8 mouse cellular contexts compared by ENCODE assay signal in the genomic region with DNA sequence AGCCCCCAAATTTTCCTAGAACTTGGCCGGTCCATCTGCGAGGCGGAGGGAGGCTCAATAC. TPM values are rescaled to one million over a fixed set of nuclear protein-coding genes. Genes with fewer than 3 reads are reported as not detected.
DNase-seq lines count a peak whose midpoint lies in the region; ATAC-seq and TF ChIP-seq lines count a peak whose summit lies in the region.

A gene (minus strand): TSS at position 14 of the 61 bp plus-strand sequence.

- 0% methylated on average over 3 of the region's 3 CpGs for WGBS in heart, embryonic 15.5 days
- WGBS in hindbrain, embryonic 11.5 days, result 0% methylated on average over 3 of the region's 3 CpGs
- 0% methylated on average over 3 of the region's 3 CpGs for WGBS in midbrain, embryonic 11.5 days

- ATAC-seq in heart, embryonic 15.5 days (replicated peaks; ENCODE audit: insufficient number of reproducible peaks, insufficient read depth, low FRiP score, low read depth), result no peak
- ATAC-seq in G1E (ENCODE audit: extremely low read depth, insufficient number of reproducible peaks, low FRiP score, poor library complexity, severe bottlenecking), result no peak
- ATAC-seq in hindbrain, embryonic 11.5 days (ENCODE audit: low FRiP score), result no peak
- ATAC-seq in midbrain, embryonic 11.5 days (ENCODE audit: low FRiP score), result no peak

- H3K4me1 ChIP-seq in heart, embryonic 15.5 days (replicated peaks), result peaks cover 20% of the 10 kb centered on the region
- H3K4me1 ChIP-seq in G1E (ENCODE audit: insufficient read depth, low read depth, low read length), result peaks cover 37% of the 10 kb centered on the region
- H3K4me1 ChIP-seq in hindbrain, embryonic 11.5 days (replicated peaks; ENCODE audit: control insufficient read depth, insufficient read depth, low read length), result peaks cover 2% of the 10 kb centered on the region
- peaks cover 17% of the 10 kb centered on the region for H3K4me1 ChIP-seq in midbrain, embryonic 11.5 days (ENCODE audit: control insufficient read depth, insufficient read depth, low read length)

- no peaks in the 10 kb centered on the region for H3K9me3 ChIP-seq in heart, embryonic 15.5 days (replicated peaks)
- H3K9me3 ChIP-seq in G1E (replicated peaks), result no peaks in the 10 kb centered on the region
- H3K9me3 ChIP-seq in hindbrain, embryonic 11.5 days (ENCODE audit: control insufficient read depth, low read length), result no peaks in the 10 kb centered on the region
- no peaks in the 10 kb centered on the region for H3K9me3 ChIP-seq in midbrain, embryonic 11.5 days (ENCODE audit: control insufficient read depth, low read length)

- DNase-seq in heart, postnatal 25 days (ENCODE audit: low spot score), result no peak
- no peak for DNase-seq in G1E (ENCODE audit: low spot score)
- DNase-seq in hindbrain, embryonic 11.5 days (ENCODE audit: low spot score), result no peak
- no peak for DNase-seq in midbrain, embryonic 11.5 days (ENCODE audit: low spot score, missing footprints)
- DNase-seq in adrenal gland, postnatal 14 days, result no peak
- no peak for DNase-seq in adipocyte (ENCODE audit: low spot score)
- DNase-seq in thymus, adult 18-20 months, result no peak

- TF ChIP-seq CTCF in G1E (IDR thresholded peaks at IDR 0.05; ENCODE audit: low read depth, low read length), result no peak

- intact Hi-C loops in heart, postnatal 25 days (cut with DNase I), result loop anchor here (5.0 kb wide), 1 partner anchor 182 kb away; no protein-coding TSS in a partner anchor

- no peaks in the 10 kb centered on the region; the same call in 1 of the 2 replicates for H3K27me3 ChIP-seq in heart, embryonic 15.5 days
- peaks cover 31% of the 10 kb centered on the region for H3K27me3 ChIP-seq in G1E (ENCODE audit: insufficient read depth, low read length)
- no peaks in the 10 kb centered on the region for H3K27me3 ChIP-seq in hindbrain, embryonic 11.5 days (ENCODE audit: control insufficient read depth, insufficient read depth, low read length)
- H3K27me3 ChIP-seq in midbrain, embryonic 11.5 days (ENCODE audit: control insufficient read depth, insufficient read depth, low read length), result no peaks in the 10 kb centered on the region

- peak within 1 kb of the TSS; percentile 81 for H3K9ac ChIP-seq in heart, embryonic 15.5 days
- H3K9ac ChIP-seq in hindbrain, embryonic 11.5 days (ENCODE audit: low read depth, low read length), result peak within 1 kb of the TSS; percentile 77
- H3K9ac ChIP-seq in midbrain, embryonic 11.5 days (ENCODE audit: low read length), result peak within 1 kb of the TSS; percentile 92

- no peaks in the 10 kb centered on the region for H3K36me3 ChIP-seq in heart, embryonic 15.5 days
- H3K36me3 ChIP-seq in G1E (replicated peaks), result peaks cover 28% of the 10 kb centered on the region
- H3K36me3 ChIP-seq in hindbrain, embryonic 11.5 days (ENCODE audit: control insufficient read depth, insufficient read depth, low read length), result no peaks in the 10 kb centered on the region
- no peaks in the 10 kb centered on the region for H3K36me3 ChIP-seq in midbrain, embryonic 11.5 days (ENCODE audit: control insufficient read depth, insufficient read depth, low read length)

- peak within 1 kb of the TSS; percentile 73 for H3K27ac ChIP-seq in heart, embryonic 15.5 days
- H3K27ac ChIP-seq in hindbrain, embryonic 11.5 days (ENCODE audit: low read depth, low read length), result peak within 1 kb of the TSS; percentile 42
- H3K27ac ChIP-seq in midbrain, embryonic 11.5 days (ENCODE audit: low read depth, low read length), result peak within 1 kb of the TSS; percentile 68

- peak within 1 kb of the TSS; percentile 83 for H3K4me3 ChIP-seq in heart, embryonic 15.5 days
- H3K4me3 ChIP-seq in G1E (ENCODE audit: low read depth, low read length), result peak within 1 kb of the TSS; percentile 75
- peak within 1 kb of the TSS; percentile 62 for H3K4me3 ChIP-seq in hindbrain, embryonic 11.5 days (ENCODE audit: low read depth, low read length)
- H3K4me3 ChIP-seq in midbrain, embryonic 11.5 days (ENCODE audit: low read depth, low read length), result peak within 1 kb of the TSS; percentile 80

- H3K4me2 ChIP-seq in heart, embryonic 15.5 days, result peak within 1 kb of the TSS; percentile 85
- H3K4me2 ChIP-seq in hindbrain, embryonic 11.5 days (replicated peaks; ENCODE audit: low read depth, low read length), result peak within 1 kb of the TSS; percentile 76
- peak within 1 kb of the TSS; percentile 56 for H3K4me2 ChIP-seq in midbrain, embryonic 11.5 days

RNA-seq across cellular contexts. Expression of the gene that starts here (rescaled TPM):
- 0.19 and 0.49 TPM in 2 replicates for polyA plus RNA-seq in heart, embryonic 15.5 days (2015; fragmentation: Nextera tagmentation; extraction: Ambion mirVana)
- 1 to 10 TPM in 1 of 2 experiments, under 1 TPM in 1; 0.55 to 1.0 TPM for total RNA-seq in heart, postnatal 25 days (2021)
- total RNA-seq in G1E (2014; fragmentation: Nextera tagmentation) (not detected in 2 replicates), G1E (2017) (0.12 and 0.71 TPM in 2 replicates)
- 0.21 and 0.44 TPM in 2 replicates for polyA plus RNA-seq in G1E (2012)
- polyA plus RNA-seq in hindbrain, embryonic 11.5 days (2014; fragmentation: Nextera tagmentation; extraction: Ambion mirVana), result 1.4 and 2.1 TPM in 2 replicates
- 1.7 and 2.3 TPM in 2 replicates for polyA plus RNA-seq in midbrain, embryonic 11.5 days (2014; fragmentation: Nextera tagmentation; extraction: Ambion mirVana)
- total RNA-seq in adrenal gland, postnatal 14 days (2021), result 0.90 and 1.4 TPM in 2 replicates
